Mouse (Mus musculus): ENCODE results near the gene A430089I19Rik. TPM values are rescaled to one million over a fixed set of nuclear protein-coding genes. Genes with fewer than 3 reads are reported as not detected.
"Not testable (repeated sequence)": the region's sequence is repeated elsewhere in the genome, so short reads cannot be mapped to it uniquely, and the experiment has no call there.

The A430089I19Rik gene
- total RNA-seq (2021) = not detected

DNA sequence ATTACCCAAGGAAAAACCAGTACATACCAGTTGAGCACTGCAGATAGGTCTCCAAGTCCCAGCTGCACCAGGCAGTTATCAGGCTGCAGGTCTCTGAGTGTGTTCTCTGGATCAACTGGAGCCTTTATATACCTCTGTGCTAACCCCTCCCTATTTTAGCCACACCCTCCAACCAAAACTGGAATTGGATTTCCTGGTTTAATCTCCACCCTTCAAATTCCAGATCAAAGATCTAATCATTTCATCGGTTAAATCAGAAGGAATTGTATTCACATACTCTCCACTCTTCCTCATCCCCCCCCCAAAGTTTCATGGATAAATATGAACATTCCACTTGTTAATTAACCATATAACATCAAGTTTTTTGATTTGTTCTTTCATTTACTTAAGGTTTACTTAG is at the start of gene A430089I19Rik:
A430089I19Rik (minus strand) TSS at position 101 of the 400 bp plus-strand sequence.
- DNase-seq; intact Hi-C loops (cut with DNase I): not testable (repeated sequence)

GRCm38 (mm10) chr5:94339449-94339848 is 32.9 kb upstream of the A430089I19Rik start, which contains the start of gene AA792892:
Gene AA792892 (plus strand): TSS chr5:94339749.
- intact Hi-C loops (cut with DNase I); DNase-seq: not testable (repeated sequence)

- intact Hi-C loops (cut with DNase I); DNase-seq: not testable (repeated sequence)
These were observed 7.5 kb upstream of the A430089I19Rik start, which contains the start of gene Gm6502 for GRCm38 (mm10) chr5:94314135-94314534. Gene Gm6502 (plus strand): TSS chr5:94314435.

Other genes with a start within 250 kb of the A430089I19Rik start
- not detected for gene BC061212, start 236.3 kb downstream of the A430089I19Rik start, total RNA-seq (2021)
- not detected for gene Gm6351, start 230.4 kb downstream of the A430089I19Rik start, total RNA-seq (2021)
- gene Gm3106, start 88.8 kb downstream of the A430089I19Rik start, total RNA-seq (2021) = not detected
- gene Gm6502, start 7.6 kb upstream of the A430089I19Rik start, total RNA-seq (2021) = not detected
- under 1 TPM in 1 of 2 experiments, not detected in 1; 0.18 TPM for gene AA792892, start 33.0 kb upstream of the A430089I19Rik start, total RNA-seq (2021)
- not detected for gene Gm7682, start 139.0 kb upstream of the A430089I19Rik start, total RNA-seq (2021)
- gene Gm3139, start 219.5 kb upstream of the A430089I19Rik start, total RNA-seq (2021) = not detected